Mouse (Mus musculus) kidney, postnatal 25 days (tissue): ENCODE measurements around the gene Ulbp1.
"Not testable (repeated sequence)": the region's sequence is repeated elsewhere in the genome, so short reads cannot be mapped to it uniquely, and the experiment has no call there.

Experiments
- DNase-seq, 2 experiments: peaks; one replicate each; pipeline ENCODE4 v3.0.0; 2021; ENCODE audit warnings: mixed read lengths in 2 of 2

The Ulbp1 gene

GRCm38 (mm10) chr10:7473197-7473889 is at the start of gene Ulbp1:
Ulbp1 (minus strand) TSS chr10:7473638.
- DNase-seq, result peak; percentile 70 to 81

DNA sequence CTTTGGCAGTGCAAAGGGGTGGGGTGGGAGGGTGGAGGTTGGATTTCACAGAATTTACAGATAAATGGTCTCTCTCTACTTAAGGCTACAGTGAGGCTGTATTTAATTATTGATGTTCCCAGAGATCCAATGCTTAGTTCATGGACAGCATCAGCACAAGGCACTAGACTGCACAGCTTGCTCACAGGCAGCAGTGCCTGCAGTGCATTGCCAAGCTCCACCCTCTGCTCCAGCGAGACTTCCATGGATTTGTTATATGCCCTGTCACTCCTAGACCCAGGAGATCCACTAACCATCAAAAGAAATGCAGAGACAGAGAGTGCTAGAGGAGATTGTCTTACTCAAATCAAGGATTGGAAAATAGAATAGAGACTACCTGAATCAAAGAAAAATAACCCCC is 24.7 kb upstream of the Ulbp1 start:
- not testable (repeated sequence) for DNase-seq

DNA sequence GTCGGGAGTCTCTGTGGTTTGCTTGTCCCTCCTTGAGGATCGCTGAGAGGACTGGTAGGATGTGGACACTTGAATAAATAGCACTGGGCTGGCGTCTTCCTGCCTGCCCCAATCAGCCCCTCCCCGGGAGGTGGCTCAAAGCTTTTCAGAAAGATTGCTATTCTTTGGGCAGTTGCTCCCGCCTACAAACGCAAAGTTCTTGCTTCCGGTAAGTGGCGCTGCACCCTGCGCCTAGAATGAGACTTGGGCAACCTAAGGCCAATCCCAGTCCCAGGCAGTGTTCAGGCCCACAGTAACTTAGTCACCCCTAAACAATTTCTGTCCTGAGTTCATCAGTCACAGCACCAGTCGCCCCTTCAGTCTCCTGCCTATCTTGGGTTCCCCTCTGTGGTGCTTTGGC is 18.9 kb upstream of the Ulbp1 start:
- not testable (repeated sequence) for DNase-seq

DNA sequence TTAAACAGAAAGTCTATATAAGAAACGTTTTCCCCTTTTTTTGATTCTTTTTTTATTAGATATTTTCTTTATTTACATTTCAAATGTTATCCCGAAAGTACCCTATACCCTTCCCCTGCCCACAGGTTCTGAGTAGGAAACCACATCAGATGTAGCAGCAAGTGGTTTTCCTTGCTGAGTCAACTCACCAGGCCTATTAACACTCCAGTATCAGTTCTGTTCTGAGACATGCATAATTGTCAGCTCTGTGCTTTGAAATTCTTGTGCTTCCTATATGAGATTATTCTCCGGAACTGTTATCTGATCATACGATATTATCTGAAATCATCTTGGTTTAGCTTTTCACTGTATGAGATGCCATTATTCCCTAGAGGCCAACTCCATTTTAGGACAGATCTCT is 10.2 kb upstream of the Ulbp1 start:
- DNase-seq, result no peak

GRCm38 (mm10) chr10:7474225-7474624 is 787 bp upstream of the Ulbp1 start:
- DNase-seq, result not testable (repeated sequence)

- no peak for DNase-seq
These were observed 1.8 kb downstream of the Ulbp1 start for GRCm38 (mm10) chr10:7471664-7472063.

DNA sequence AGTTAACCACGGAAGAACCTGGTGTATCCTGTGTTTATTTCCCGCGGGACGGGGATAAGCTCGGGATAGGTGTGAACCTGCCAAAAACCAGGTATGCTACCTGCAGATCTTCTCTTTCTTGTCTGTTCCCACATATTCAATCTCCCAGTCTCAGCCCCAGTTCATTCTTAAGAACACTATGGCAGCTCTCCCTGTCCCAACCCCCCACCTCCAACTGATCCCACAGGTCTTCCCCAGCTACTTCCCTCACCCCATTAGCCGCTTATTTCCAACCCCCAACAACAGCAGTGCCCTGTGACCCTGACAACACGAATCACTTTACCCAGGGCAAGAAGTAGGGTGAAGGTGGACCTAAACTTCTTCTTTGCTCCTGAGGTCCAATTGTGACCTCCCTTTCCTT is 3.0 kb downstream of the Ulbp1 start:
- DNase-seq, result no peak

DNA sequence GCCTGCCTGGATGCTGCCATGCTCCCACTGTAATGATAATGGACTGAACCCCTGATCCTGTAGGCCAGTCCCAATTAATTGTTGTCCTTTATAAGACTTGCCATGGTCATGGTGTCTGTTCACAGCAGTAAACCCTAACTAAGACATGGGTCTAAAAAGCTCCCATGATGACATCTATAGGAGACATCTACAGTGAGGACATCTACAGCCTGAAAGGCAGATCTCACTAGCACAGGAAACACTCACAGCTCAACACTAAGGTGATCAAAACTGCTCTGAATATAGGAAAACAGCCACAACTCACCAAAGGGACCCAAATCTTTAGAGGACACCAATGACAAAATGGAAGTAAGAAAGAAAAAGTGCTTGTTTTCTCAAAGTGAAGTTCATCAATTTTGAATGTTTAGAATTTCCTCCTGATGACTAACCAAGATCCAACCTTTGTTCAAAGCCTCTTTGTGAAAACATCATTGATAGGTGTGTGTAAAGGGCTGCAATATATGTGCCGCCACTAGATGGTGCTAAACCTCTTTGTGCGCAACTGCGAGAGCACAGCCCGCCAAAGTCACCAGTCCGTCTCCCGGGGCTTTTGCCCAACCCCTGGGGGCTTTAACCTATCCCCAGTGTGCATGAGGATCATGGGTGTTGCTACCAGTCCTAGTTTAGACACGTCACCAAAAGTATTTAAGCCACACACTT is 3.6 kb downstream of the Ulbp1 start:
- DNase-seq, result peak; percentile 64 to 79

GRCm38 (mm10) chr10:7462006-7462405 is 11.4 kb downstream of the Ulbp1 start:
- peak in 1 of 2 experiments; percentile 11 for DNase-seq

- DNase-seq, result no peak
These were observed 34.5 kb downstream of the Ulbp1 start for GRCm38 (mm10) chr10:7438928-7439327.

DNA sequence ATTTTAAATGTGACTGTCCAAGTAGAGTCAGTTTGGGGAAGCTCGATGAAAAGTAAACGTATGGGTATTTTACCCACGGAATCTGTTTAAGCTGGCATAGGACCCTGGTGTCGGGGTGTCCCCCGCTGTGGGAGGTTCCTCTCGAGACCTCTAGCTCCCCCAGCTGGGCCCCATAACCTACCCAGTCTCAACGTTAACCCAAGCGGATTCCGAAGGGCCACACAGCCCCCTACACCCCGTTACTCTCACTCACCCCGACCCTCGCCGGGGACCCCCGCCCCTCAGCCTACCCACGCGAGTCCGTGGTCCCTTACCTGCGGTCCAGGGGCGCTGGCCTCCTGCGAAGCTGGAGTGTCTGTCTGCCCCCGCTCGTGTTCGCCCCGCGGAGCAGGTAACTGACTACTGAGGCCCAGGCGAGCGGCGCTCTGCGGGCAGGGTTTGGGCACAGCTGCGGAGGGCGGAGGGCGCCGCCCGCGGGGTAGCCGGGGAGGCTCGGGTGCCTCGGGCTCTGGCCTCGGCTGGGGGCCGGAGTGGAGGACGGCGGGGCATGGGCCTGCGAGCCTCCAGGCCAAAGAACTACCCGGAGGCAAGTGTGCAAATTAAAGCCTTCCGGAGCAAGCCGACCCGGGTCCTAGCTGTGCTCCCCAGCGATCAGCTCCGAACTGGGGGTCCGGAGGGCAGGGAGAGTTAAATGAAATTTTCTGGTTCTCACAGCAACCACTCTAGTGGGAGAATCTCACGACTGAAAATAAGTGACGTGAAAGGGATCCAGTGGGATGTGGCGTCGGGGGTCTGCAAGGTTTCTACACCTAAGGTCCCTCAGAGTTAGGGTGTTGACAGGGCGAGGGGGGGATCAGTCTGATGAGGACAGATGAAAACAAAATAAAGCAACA is 80.0 kb downstream of the Ulbp1 start:
- peak in 1 of 2 experiments; percentile 36 for DNase-seq

GRCm38 (mm10) chr10:7391935-7392930 is 81.2 kb downstream of the Ulbp1 start:
- DNase-seq, result peak; percentile 7 to 42

DNA sequence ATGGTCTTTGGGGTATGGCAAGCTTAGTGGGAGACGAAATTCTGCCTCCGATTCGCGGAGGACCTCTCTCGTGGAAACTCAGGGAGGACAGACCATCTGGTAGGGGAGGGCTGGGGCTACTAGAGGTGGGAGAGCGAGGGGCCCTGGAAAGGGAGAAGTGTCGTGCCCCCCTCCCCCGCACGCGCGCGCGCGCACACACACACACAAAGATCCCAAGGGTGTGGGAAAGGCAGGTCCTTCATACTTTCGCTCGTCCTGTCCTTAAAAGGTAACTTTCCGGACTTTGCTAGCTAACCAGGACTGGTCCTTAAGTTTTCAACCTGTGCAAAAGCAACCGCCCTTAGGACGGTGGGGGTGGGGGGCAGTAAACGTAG is 81.9 kb downstream of the Ulbp1 start:
- no peak for DNase-seq

- DNase-seq, result peak; percentile 16 to 41
These were observed 82.3 kb downstream of the Ulbp1 start for GRCm38 (mm10) chr10:7391108-7391507.
